Mouse (Mus musculus): ENCODE results near the gene BC005561. TPM values are rescaled to one million over a fixed set of nuclear protein-coding genes. Genes with fewer than 3 reads are reported as not detected.
"Not testable (repeated sequence)": the region's sequence is repeated elsewhere in the genome, so short reads cannot be mapped to it uniquely, and the experiment has no call there.

The BC005561 gene
- total RNA-seq, 2 experiments from 2014 or later = 12.1 to 14.5 TPM

- Histone ChIP-seq H3K4me3 (no peak overlapping the region), H3K27ac (no peak overlapping the region)
- no peak for DNase-seq (ENCODE audit: low spot score in 2 of 2)
- no peak for TF ChIP-seq CTCF (conservative IDR thresholded peaks at IDR 0.05)
These were observed 25.3 kb upstream of the BC005561 start for GRCm38 (mm10) chr5:104482856-104483255.

- DNase-seq (ENCODE audit: low spot score in 2 of 2) = no peak
- H3K27ac ChIP-seq = no peak overlapping the region
- no peak for TF ChIP-seq CTCF (conservative IDR thresholded peaks at IDR 0.05)
- H3K4me3 ChIP-seq = no peak overlapping the region
These were observed 16.6 kb upstream of the BC005561 start for GRCm38 (mm10) chr5:104491561-104491960.

- Histone ChIP-seq H3K27ac (no peak overlapping the region), H3K4me3 (no peak overlapping the region)
- no peak for TF ChIP-seq CTCF (conservative IDR thresholded peaks at IDR 0.05)
- DNase-seq (ENCODE audit: low spot score in 2 of 2) = no peak
These were observed 3.3 kb upstream of the BC005561 start for GRCm38 (mm10) chr5:104504883-104505282.

- no peak for TF ChIP-seq CTCF (conservative IDR thresholded peaks at IDR 0.05)
- H3K27ac ChIP-seq = no peak overlapping the region; the same call in 1 of the 2 replicates
- H3K4me3 ChIP-seq = peak overlapping the region; percentile 85
- DNase-seq (ENCODE audit: low spot score in 2 of 2) = no peak
These were observed 340 bp upstream of the BC005561 start for GRCm38 (mm10) chr5:104507829-104508194.

- Histone ChIP-seq H3K27ac (no peak overlapping the region), H3K4me3 (no peak overlapping the region)
- no peak for TF ChIP-seq CTCF (conservative IDR thresholded peaks at IDR 0.05)
- DNase-seq (ENCODE audit: low spot score in 2 of 2) = no peak
These were observed 3.1 kb downstream of the BC005561 start for GRCm38 (mm10) chr5:104511211-104511610.

GRCm38 (mm10) chr5:104538612-104539011 lies 30.5 kb downstream of the BC005561 start:
- no peak for TF ChIP-seq CTCF (conservative IDR thresholded peaks at IDR 0.05)

GRCm38 (mm10) chr5:104539331-104539730 lies 31.2 kb downstream of the BC005561 start:
- TF ChIP-seq CTCF (conservative IDR thresholded peaks at IDR 0.05) = no peak
- no peak for DNase-seq (ENCODE audit: low spot score in 2 of 2)
- H3K27ac ChIP-seq = no peak overlapping the region

More at GRCm38 (mm10) chr5:104538612-104539011, 30.5 kb downstream of the BC005561 start:
- Histone ChIP-seq H3K4me3 (no peak overlapping the region), H3K27ac (no peak overlapping the region)
- no peak for DNase-seq (ENCODE audit: low spot score in 2 of 2)

GRCm38 (mm10) chr5:104568079-104568478 lies 59.9 kb downstream of the BC005561 start:
- not testable (repeated sequence) for H3K27ac ChIP-seq; DNase-seq (ENCODE audit: low spot score in 2 of 2)

More at GRCm38 (mm10) chr5:104539331-104539730, 31.2 kb downstream of the BC005561 start:
- no peak overlapping the region for H3K4me3 ChIP-seq

GRCm38 (mm10) chr5:104570766-104571165 lies 62.6 kb downstream of the BC005561 start:
- Histone ChIP-seq H3K4me3 (peak overlapping the region; percentile 72), H3K27ac (peak overlapping the region; percentile 97)

More at GRCm38 (mm10) chr5:104568079-104568478, 59.9 kb downstream of the BC005561 start:
- not testable (repeated sequence) for H3K4me3 ChIP-seq

GRCm38 (mm10) chr5:104571282-104571921 lies 63.2 kb downstream of the BC005561 start:
- H3K27ac ChIP-seq = peak overlapping the region; percentile 97
- peak; percentile 86 to 94 for DNase-seq (ENCODE audit: low spot score in 2 of 2)
- H3K4me3 ChIP-seq = peak overlapping the region; percentile 72

More at GRCm38 (mm10) chr5:104570766-104571165, 62.6 kb downstream of the BC005561 start:
- TF ChIP-seq CTCF (conservative IDR thresholded peaks at IDR 0.05) = no peak
- peak; percentile 14 to 19 for DNase-seq (ENCODE audit: low spot score in 2 of 2)

Other genes with a start within 250 kb of the BC005561 start
- under 1 TPM in 1 of 2 experiments, not detected in 1; 0.23 TPM for gene Ibsp, start 209.2 kb upstream of the BC005561 start, total RNA-seq (2021)
- gene Mepe, start 183.0 kb upstream of the BC005561 start, total RNA-seq (2021) = not detected
- 1 to 10 TPM; 3.7 to 3.8 TPM for gene Spp1, start 73.2 kb upstream of the BC005561 start, total RNA-seq (2021)
- 10 to 100 TPM; 33.2 to 38.8 TPM for gene Pkd2, start 48.9 kb upstream of the BC005561 start, total RNA-seq (2021)

Measured in layer of hippocampus, adult 2 months (tissue).